Mouse (Mus musculus) liver, adult 2 months (tissue): ENCODE measurements at regions not wholly inside any gene's neighbourhood (a gene's known extent, or its start where the extent isn't known, plus 50 kb on each side); places are given as distances from the start of the nearest gene placed in this dataset.

Experiments used
- CTCF ChIP-seq: fragments of 200-500 bp; IDR thresholded peaks from 2 replicates; pipeline ENCODE4 v1.5.1; 2011; ENCODE audit warnings: low read depth, low read length, control low read depth
- POLR2A ChIP-seq: fragments of 200-500 bp; IDR thresholded peaks from 2 replicates; pipeline ENCODE4 v1.6.1; 2011; ENCODE audit warnings: low read length, control low read depth; ENCODE audit not compliant: insufficient read depth; ENCODE audit errors: extremely low read depth

GRCm38 (mm10) chr10:26653103-26653502 is 100.1 kb upstream of the Arhgap18 start:
- TF ChIP-seq CTCF (no peak), POLR2A (no peak)
